Mouse (Mus musculus): ENCODE measurements at regions not wholly inside any gene's neighbourhood (a gene's known extent, or its start where the extent isn't known, plus 50 kb on each side); places are given as distances from the start of the nearest gene placed in this dataset.

DNA sequence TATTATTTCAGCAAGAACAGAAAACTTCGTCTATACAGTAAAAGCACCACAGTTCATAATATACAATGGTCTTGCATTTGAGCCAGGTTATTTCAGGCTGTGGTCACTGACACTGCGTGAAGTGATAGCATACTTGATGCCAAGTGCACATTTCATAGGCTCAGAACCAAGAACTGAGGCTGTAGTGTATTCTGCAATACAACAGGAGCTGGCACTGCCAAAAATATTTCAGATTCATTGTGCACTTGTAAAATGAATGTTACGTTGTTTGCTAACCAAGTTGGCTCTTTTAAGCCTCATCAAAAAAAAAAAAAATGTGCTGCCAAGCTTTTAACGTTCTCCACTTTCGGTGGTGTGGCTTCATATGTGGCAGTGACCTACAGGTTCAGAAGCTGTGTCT lies 261.4 kb upstream of the Gm11146 start:
- no peaks in the 10 kb centered on the region for H3K27me3 ChIP-seq (replicated peaks)

DNA sequence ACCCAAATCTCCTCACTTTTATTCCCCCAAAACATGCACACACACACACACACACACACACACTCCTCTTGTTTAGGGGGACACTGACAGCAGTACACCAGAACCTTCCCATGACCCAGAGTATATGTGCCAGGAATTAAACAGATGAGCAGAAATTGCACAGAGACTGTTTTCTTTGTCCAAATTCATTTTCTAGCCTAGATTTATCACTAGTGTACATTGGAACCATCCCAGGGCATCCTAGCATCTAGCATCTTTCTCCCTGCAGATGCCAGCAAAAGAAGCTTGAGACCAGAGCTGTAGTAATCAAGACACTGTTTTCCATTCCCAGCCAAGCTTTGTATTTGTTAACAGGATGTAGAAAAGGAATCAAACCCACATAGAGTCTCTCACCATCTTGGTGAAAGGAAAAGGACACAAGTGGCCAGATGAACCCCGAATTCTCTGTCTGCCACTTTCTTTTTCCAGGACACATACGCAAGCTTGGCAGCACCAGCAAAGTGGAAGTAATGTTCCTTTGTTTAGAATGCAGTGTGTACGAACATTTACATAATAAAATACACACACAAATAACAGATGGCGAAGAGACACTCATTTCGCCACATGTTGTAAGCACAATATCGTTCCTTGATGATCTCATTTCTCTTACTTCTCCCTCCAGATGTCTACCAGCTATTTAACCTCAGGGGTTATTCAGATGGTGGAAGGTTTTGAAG lies 250.3 kb upstream of the Gm11146 start:
- Histone ChIP-seq H3K27me3 (replicated peaks) (no peaks in the 10 kb centered on the region), H3K4me2 (replicated peaks) (peak overlapping the region; percentile 16; the same call in 1 of the 2 replicates), H3K4me1 (peaks cover 4% of the 10 kb centered on the region; the same call in 1 of the 2 replicates), H3K27ac (peak overlapping the region; percentile 74), H3K36me3 (no peaks in the 10 kb centered on the region), H3K9ac (no peak overlapping the region), H3K9me3 (no peaks in the 10 kb centered on the region), H3K4me3 (no peak overlapping the region)
- peak; percentile 84 for ATAC-seq (ENCODE audit: low FRiP score, low read depth)
- WGBS = 47% methylated on average over 6 of the region's 6 CpGs

More for the DNA sequence above, 261.4 kb upstream of the Gm11146 start:
- ATAC-seq (ENCODE audit: low FRiP score, low read depth) = no peak
- no peak overlapping the region for H3K9ac ChIP-seq
- H3K4me1 ChIP-seq = no peaks in the 10 kb centered on the region
- no peaks in the 10 kb centered on the region for H3K9me3 ChIP-seq
- H3K27ac ChIP-seq = no peak overlapping the region
- no peak overlapping the region for H3K4me2 ChIP-seq (replicated peaks)
- no peaks in the 10 kb centered on the region for H3K36me3 ChIP-seq
- 90% methylated on average over 5 of the region's 5 CpGs for WGBS
- H3K4me3 ChIP-seq = no peak overlapping the region

DNA sequence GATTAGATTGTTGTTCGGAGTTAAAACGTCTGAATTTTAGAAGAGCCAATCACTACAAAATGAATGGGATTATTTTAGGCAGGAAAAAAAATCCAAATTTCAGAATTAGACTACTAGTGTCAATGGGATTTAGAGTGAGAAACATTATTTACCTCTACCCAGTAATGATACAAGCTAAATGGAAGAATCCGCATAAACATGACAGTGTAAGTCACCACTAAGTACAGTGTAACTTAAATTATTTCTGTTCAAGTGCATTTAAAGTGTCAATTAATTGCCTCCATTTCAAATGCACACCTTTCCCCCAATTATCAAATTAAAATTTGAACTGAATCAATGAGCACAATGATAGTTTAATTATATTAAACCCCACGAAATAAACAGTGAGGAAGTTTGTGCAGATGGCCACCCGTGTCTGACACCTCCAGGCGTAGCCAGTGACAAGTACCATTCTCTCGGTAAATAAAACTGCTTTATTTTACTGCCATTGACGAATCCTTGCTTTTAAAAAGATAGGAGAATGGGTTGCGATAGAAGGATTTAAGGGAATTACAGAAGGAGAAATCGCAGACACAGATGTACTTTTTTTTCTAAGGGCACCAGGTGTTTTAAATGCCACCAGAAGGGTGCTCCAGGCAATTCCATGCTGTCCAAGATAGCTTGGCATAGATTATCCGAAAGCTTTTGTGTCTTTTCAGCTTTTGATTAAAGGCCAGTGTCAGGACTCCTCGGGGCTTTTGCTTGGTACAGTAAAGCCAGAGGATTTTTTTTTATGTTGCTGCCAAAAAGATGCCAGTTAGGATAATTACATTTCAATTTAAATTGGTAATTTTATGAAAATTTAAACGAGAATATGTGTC lies 249.5 kb upstream of the Gm11146 start:
- Histone ChIP-seq H3K36me3 (no peaks in the 10 kb centered on the region), H3K9ac (no peak overlapping the region), H3K4me2 (replicated peaks) (peak overlapping the region; percentile 16; the same call in 1 of the 2 replicates), H3K27ac (peak overlapping the region; percentile 74; the same call in 1 of the 2 replicates), H3K9me3 (no peaks in the 10 kb centered on the region), H3K4me1 (peaks cover 4% of the 10 kb centered on the region; the same call in 1 of the 2 replicates), H3K4me3 (no peak overlapping the region), H3K27me3 (replicated peaks) (no peaks in the 10 kb centered on the region)
- peak; percentile 92 for ATAC-seq (ENCODE audit: low FRiP score, low read depth)
- WGBS = 44% methylated on average over 13 of the region's 13 CpGs

DNA sequence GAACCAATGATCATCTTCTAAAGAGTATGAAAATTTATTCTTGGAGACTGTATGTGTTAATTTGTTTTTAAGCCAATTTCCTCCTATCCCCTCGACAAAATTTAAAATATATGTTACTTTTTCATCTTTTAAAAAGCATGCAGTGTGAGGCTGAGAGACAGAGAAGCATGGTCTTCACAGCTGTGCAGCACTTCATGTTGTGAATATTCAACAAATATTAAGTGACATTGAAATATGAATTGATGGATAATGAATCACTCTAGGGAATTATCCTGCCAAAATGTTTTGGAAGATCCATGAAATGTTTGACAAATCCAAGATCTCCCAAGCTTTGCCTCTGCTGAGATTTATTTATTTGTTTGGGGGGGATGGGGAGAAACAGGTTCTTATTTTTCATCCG lies 233.9 kb upstream of the Gm11146 start:
- 84% methylated on average over 2 of the region's 2 CpGs for WGBS

DNA sequence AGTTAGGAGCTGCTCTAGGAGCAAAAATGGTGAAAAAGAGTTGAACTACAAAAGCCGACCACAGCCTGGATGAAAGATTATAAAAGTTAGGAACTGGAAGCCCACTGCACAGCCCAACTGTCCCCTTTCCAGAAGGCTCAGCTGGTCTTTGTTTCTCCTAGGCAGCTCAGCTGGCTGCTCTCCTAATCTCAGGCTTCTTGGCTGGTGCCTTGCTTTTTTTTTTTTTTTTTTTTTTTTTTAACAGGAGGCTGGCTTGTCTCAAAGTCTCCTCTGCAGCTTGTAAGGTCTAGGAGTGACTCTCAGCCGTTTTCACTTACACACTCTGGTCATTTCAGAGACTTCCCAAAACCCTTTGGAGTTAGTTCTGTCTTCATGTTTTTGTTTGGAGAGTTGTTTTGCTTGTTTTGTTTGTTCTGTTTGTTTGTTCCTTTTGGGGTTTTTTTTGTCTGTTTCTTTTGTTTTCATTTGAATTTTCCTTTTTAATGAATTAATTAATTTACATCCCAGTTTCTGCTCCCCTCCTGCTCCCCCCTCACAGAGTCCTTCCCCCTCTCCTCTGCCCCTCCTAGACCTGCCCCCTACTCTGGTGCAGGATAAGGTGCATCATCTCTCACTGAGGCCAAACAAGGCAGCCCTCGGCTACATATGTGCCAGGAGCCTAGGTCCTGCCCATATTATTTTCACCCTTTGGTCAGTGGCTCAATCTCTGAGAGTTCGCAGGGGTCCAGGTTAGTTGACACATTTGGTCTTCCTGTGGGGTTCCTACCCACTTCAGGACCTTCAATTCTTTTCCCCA lies 225.6 kb upstream of the Gm11146 start:
- ATAC-seq (ENCODE audit: low FRiP score, low read depth) = no peak
- WGBS = 83% methylated on average over 4 of the region's 4 CpGs
- Histone ChIP-seq H3K4me1 (no peaks in the 10 kb centered on the region), H3K4me3 (no peak overlapping the region), H3K27ac (no peak overlapping the region), H3K36me3 (no peaks in the 10 kb centered on the region), H3K9me3 (no peaks in the 10 kb centered on the region), H3K27me3 (replicated peaks) (no peaks in the 10 kb centered on the region), H3K4me2 (replicated peaks) (no peak overlapping the region), H3K9ac (no peak overlapping the region)

More for the DNA sequence above, 233.9 kb upstream of the Gm11146 start:
- Histone ChIP-seq H3K9ac (no peak overlapping the region), H3K4me2 (replicated peaks) (no peak overlapping the region), H3K4me1 (no peaks in the 10 kb centered on the region), H3K4me3 (no peak overlapping the region), H3K9me3 (no peaks in the 10 kb centered on the region), H3K27ac (no peak overlapping the region), H3K27me3 (replicated peaks) (no peaks in the 10 kb centered on the region), H3K36me3 (no peaks in the 10 kb centered on the region)
- ATAC-seq (ENCODE audit: low FRiP score, low read depth) = no peak

DNA sequence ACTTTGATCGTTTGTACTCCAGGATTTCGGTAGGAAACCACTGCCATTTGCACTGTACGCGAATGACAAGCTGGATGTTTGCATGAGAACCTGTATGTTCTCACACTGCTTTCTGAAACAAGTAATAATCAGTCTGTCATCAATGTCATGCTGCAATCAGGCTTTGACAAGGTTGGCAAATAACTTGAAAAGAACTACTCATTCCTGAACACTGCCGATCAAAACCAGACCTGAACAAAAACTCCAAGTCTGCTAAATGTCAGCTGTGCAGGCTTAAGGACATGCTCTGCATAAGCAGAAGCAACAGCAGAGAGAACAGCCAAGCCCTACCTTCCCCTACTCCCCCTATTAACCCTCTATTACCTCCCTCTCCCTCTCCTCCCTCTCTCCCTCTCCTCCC lies 197.8 kb upstream of the Gm11146 start:
- Histone ChIP-seq H3K27ac (no peak overlapping the region), H3K36me3 (no peaks in the 10 kb centered on the region), H3K9ac (no peak overlapping the region), H3K4me3 (no peak overlapping the region), H3K4me2 (replicated peaks) (no peak overlapping the region), H3K27me3 (replicated peaks) (no peaks in the 10 kb centered on the region), H3K4me1 (no peaks in the 10 kb centered on the region), H3K9me3 (no peaks in the 10 kb centered on the region)
- 92% methylated on average over 5 of the region's 5 CpGs for WGBS
- ATAC-seq (ENCODE audit: low FRiP score, low read depth) = no peak

DNA sequence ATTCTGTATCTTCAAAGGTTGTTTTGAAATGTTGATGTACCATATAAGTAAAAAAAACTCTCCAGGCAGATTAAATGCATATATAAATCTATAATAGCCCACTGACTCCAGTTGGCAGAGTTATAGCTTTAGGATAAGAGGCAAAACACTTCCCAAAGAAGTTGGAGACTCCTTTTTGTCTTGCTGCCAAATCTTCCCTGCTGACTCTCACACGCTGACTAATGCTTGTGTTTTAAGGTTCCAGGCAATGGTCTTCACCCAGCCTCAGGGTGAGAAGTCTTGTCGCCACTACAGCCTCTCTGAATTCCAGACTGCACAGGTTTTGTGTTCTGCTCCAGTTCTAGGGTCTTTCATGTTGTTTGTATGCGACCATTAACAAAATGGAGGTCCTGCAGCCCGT lies 195.0 kb upstream of the Gm11146 start:
- ATAC-seq (ENCODE audit: low FRiP score, low read depth) = no peak
- WGBS = 83% methylated on average over 4 of the region's 4 CpGs
- Histone ChIP-seq H3K9me3 (no peaks in the 10 kb centered on the region), H3K4me2 (replicated peaks) (no peak overlapping the region), H3K27ac (no peak overlapping the region), H3K9ac (no peak overlapping the region), H3K36me3 (no peaks in the 10 kb centered on the region), H3K4me3 (no peak overlapping the region), H3K4me1 (no peaks in the 10 kb centered on the region), H3K27me3 (replicated peaks) (no peaks in the 10 kb centered on the region)

DNA sequence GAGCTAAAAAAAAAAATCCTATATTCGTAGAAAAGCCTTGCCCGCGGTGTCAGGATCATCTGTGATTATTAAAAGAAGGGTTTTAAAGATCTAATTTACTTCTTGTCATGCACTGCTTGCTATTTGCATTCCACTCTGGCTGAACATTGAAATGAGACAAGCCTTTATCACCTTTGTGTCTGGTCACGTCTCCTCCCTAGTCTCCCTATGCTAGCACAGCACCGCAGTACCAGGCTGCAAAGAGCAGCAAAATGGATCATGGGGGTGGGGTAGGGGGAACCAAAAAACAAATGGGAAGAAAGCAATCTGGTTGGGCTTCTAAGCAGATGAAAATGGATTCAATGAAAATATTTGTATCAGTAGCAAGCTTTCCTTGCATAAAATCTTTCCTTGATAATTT lies 187.8 kb upstream of the Gm11146 start:
- Histone ChIP-seq H3K36me3 (no peaks in the 10 kb centered on the region), H3K9me3 (no peaks in the 10 kb centered on the region), H3K27me3 (replicated peaks) (no peaks in the 10 kb centered on the region), H3K27ac (no peak overlapping the region), H3K4me3 (no peak overlapping the region), H3K9ac (no peak overlapping the region), H3K4me2 (replicated peaks) (no peak overlapping the region), H3K4me1 (peaks cover 10% of the 10 kb centered on the region)
- 76% methylated on average over 5 of the region's 5 CpGs for WGBS
- no peak for ATAC-seq (ENCODE audit: low FRiP score, low read depth)

DNA sequence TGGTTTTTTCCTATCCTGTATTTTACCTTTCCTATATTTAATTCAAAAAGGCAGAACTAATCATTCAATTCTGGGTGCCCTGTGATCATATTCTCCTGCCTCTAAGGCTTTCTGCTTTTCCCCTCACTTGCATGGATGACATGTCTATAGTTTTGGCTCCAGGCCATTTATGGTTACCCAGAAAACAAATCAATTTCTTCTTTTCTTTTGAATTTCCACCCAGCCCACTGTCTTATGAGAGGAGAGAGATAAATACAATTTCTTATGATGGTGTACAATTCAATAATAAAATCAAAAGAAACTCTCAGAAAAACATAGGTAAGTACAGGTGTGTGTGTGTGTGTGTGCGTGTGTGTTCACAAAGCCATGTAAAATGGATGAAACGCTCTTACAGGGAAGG lies 187.3 kb upstream of the Gm11146 start:
- Histone ChIP-seq H3K4me2 (replicated peaks) (no peak overlapping the region), H3K27ac (no peak overlapping the region), H3K27me3 (replicated peaks) (no peaks in the 10 kb centered on the region), H3K4me3 (no peak overlapping the region), H3K9ac (no peak overlapping the region), H3K36me3 (no peaks in the 10 kb centered on the region), H3K9me3 (no peaks in the 10 kb centered on the region), H3K4me1 (peaks cover 10% of the 10 kb centered on the region)
- 72% methylated on average over 2 of the region's 2 CpGs for WGBS
- ATAC-seq (ENCODE audit: low FRiP score, low read depth) = no peak

DNA sequence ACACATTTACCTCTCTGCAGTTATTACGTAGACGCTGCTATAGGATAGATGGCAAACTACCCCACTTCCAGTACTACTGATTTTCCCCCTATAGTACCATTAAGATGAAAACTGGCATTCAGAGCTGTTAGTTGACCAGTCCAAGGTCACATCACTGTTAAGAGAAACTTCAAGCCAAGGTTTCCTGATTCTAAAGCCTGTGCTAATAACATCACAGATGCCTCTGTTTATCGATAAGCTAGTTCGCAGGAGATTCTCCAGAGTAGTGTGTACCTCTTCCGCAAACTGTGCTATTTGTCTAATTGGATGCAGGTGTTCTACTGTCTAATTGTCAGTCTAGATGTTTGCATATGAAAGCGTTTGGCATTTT lies 186.9 kb upstream of the Gm11146 start:
- Histone ChIP-seq H3K27me3 (replicated peaks) (no peaks in the 10 kb centered on the region), H3K4me1 (peaks cover 10% of the 10 kb centered on the region), H3K4me3 (no peak overlapping the region), H3K4me2 (replicated peaks) (no peak overlapping the region), H3K27ac (peak overlapping the region; percentile 84; the same call in 1 of the 2 replicates), H3K9ac (peak overlapping the region; percentile 42; the same call in 1 of the 2 replicates), H3K36me3 (no peaks in the 10 kb centered on the region), H3K9me3 (no peaks in the 10 kb centered on the region)
- WGBS = 89% methylated on average over 6 of the region's 6 CpGs
- ATAC-seq (ENCODE audit: low FRiP score, low read depth) = no peak; the same call in 1 of the 2 replicates

DNA sequence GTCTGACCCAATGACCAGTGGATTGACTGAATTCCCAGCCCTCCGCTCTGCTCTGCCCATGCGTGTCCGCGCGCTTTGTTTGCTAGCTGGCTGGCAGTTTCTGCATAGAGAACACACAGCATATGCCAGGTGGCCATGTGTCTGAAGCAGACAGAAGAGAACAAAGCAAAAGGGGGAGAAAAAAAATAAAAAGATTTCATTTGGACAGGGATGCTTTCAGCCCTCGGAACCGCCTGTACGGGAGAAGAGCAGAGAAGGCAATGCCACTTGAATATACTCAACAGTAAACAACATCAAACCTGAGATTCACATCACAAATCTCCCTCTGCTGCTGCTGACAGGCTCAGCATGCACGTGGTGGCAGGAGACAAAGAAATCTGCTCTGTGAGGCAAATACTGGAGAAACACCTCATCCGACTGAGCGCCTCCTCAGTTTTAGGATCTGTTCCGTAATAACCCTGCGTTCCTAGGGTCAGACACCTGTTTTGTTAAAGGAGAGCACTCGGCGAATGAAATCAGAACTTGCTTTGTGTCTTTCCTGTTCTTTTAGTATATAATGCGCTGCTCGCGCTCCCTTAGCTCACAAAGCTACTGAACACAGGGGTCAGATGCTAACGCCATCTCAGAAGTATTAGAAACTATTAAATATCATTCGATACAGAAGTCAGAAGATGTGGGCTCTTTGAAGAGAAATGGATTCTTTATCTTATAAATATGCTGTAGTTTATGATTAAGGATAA lies 186.3 kb upstream of the Gm11146 start:
- 42% methylated on average over 20 of the region's 20 CpGs for WGBS
- peak; percentile 95 for ATAC-seq (ENCODE audit: low FRiP score, low read depth)

More for the DNA sequence above, 186.3 kb upstream of the Gm11146 start:
- H3K4me2 ChIP-seq (replicated peaks) = peak overlapping the region; percentile 41
- no peaks in the 10 kb centered on the region for H3K9me3 ChIP-seq
- H3K9ac ChIP-seq = peak overlapping the region; percentile 42
- no peak overlapping the region for H3K4me3 ChIP-seq
- no peaks in the 10 kb centered on the region for H3K36me3 ChIP-seq
- H3K27ac ChIP-seq = peak overlapping the region; percentile 84
- H3K27me3 ChIP-seq (replicated peaks) = no peaks in the 10 kb centered on the region
- H3K4me1 ChIP-seq = peaks cover 10% of the 10 kb centered on the region
